Mouse (Mus musculus): ENCODE data around the gene Slc9c1.

DNA sequence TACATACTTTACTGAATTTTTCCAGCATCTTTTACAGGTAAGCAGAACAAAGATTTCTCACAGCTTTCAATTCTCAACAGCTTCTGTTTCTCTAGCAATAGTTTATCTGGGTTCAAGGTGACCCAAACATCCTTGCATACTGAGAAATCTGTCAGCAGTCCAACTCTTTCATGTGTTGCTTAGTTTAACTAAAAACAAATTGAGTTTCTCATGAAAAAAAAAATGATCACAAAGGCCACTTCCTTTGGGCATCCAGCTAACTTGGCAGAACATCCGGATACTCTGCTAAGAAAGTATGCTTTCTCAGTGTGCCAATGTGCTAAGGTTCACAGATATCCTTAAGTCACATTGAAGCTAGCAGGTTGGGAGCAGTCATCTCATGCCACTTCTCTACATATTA, 39.8 kb upstream of the Slc9c1 start:
- TF ChIP-seq CTCF (IDR thresholded peaks at IDR 0.05; ENCODE audit: insufficient read depth, low read length) (no peak), POLR2A (IDR thresholded peaks at IDR 0.05; ENCODE audit: borderline replicate concordance, extremely low read depth, low read depth, low read length) (no peak)
